ENCODE assay signal across 15 mouse cellular contexts in the genomic region with DNA sequence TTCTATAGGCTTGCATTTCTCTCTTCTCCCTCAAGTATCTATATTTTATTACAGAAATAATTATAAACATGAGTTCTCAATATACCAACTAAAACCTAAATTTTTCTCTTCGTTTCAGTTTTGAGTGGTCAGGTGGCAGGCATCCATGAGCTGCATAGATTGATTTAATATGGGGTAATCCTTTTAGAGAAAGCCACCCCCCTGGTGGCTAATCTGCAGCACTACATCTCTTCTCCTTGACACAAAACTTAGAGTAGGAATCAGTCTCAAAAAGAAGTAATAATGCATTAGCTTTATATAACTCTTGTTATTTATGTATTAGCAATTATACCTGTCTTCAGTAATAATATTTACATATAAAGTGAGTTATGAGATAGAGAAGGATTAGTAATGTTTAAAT. TPM values are rescaled to one million over a fixed set of nuclear protein-coding genes. Genes with fewer than 3 reads are reported as not detected.
A peak's percentile ranks its signal among the peaks of the same experiment; 100 is the strongest.
DNase-seq lines count a peak whose midpoint lies in the region; ATAC-seq and TF ChIP-seq lines count a peak whose summit lies in the region.
"Had no signal": no experiment of that assay in that cellular context is flagged by ENCODE, and none has a peak within 500 bp of the region (broad histone marks: within the 10 kb centered on the region; RNA-seq: fewer than 3 reads in every experiment).

No protein-coding gene starts in this region.

- no peak for TF ChIP-seq POLR2A in heart, adult 2 months (IDR thresholded peaks at IDR 0.05; ENCODE audit: insufficient read depth, low read depth, low read length)
- TF ChIP-seq POLR2A in CH12.LX (IDR thresholded peaks at IDR 0.05; ENCODE audit: low read depth, low read length): no peak

- no peaks in the 10 kb centered on the region for H3K36me3 ChIP-seq in heart, adult 2 months (ENCODE audit: control insufficient read depth, insufficient read depth, low read length)
- no peaks in the 10 kb centered on the region for H3K36me3 ChIP-seq in lung, embryonic 14.5 days (ENCODE audit: insufficient read depth)
- H3K36me3 ChIP-seq in CH12.LX (replicated peaks in 1 of 2; ENCODE audit: control insufficient read depth in 1 of 2, insufficient read depth in 1 of 2, low read length in 1 of 2): no peaks in the 10 kb centered on the region
- H3K36me3 ChIP-seq: embryonic facial prominence, embryonic 12.5 days; heart, embryonic 13.5 days; midbrain, embryonic 13.5 days had no signal

- no peaks in the 10 kb centered on the region for H3K9me3 ChIP-seq in lung, embryonic 14.5 days (ENCODE audit: low read depth, low read length)
- no peaks in the 10 kb centered on the region for H3K9me3 ChIP-seq in CH12.LX (replicated peaks; ENCODE audit: low read length)
- H3K9me3 ChIP-seq: embryonic facial prominence, embryonic 12.5 days; heart, embryonic 13.5 days; midbrain, embryonic 13.5 days had no signal

- DNase-seq in heart, adult 2 months: no peak
- DNase-seq in heart, postnatal 4 days: no peak
- peak; percentile 40 for DNase-seq in lung, embryonic 14.5 days
- DNase-seq in lung, adult 18-20 months: no peak
- DNase-seq in CH12.LX (ENCODE audit: extremely low read depth): peak; percentile 23
- no peak for DNase-seq in urinary bladder, postnatal 36 days (ENCODE audit: low spot score in 2 of 2)
- no peak for DNase-seq in layer of hippocampus, postnatal 14 days (ENCODE audit: low spot score in 2 of 2)
- DNase-seq: gastrocnemius, postnatal 14 days; kidney, adult 18-20 months; lung, postnatal 10 days; thymus, adult 2 months had no signal

- H3K27me3 ChIP-seq in heart, adult 2 months (ENCODE audit: control insufficient read depth, insufficient read depth, low read length): no peaks in the 10 kb centered on the region
- no peaks in the 10 kb centered on the region for H3K27me3 ChIP-seq in lung, embryonic 14.5 days (ENCODE audit: insufficient read depth, low read length)
- no peaks in the 10 kb centered on the region for H3K27me3 ChIP-seq in CH12.LX (replicated peaks)
- H3K27me3 ChIP-seq: embryonic facial prominence, embryonic 12.5 days; heart, embryonic 13.5 days; midbrain, embryonic 13.5 days had no signal

- no peaks in the 10 kb centered on the region for H3K4me1 ChIP-seq in heart, adult 2 months (ENCODE audit: control insufficient read depth, insufficient read depth, low read length)
- no peaks in the 10 kb centered on the region for H3K4me1 ChIP-seq in lung, embryonic 14.5 days (ENCODE audit: insufficient read depth)
- no peaks in the 10 kb centered on the region for H3K4me1 ChIP-seq in CH12.LX (ENCODE audit: control insufficient read depth in 1 of 2, insufficient read depth in 2 of 2)

- H3K4me3 ChIP-seq in heart, adult 2 months: no peak overlapping the region
- no peak overlapping the region for H3K4me3 ChIP-seq in lung, embryonic 14.5 days (ENCODE audit: low read depth, low read length)
- H3K4me3 ChIP-seq in CH12.LX (replicated peaks in 1 of 3; ENCODE audit: low read depth in 2 of 3, low read length in 2 of 3, poor library complexity in 1 of 3): no peak overlapping the region
- H3K4me3 ChIP-seq: embryonic facial prominence, embryonic 12.5 days; heart, embryonic 13.5 days; midbrain, embryonic 13.5 days had no signal

- no peak overlapping the region for H3K27ac ChIP-seq in heart, adult 2 months
- no peak overlapping the region for H3K27ac ChIP-seq in lung, embryonic 14.5 days (ENCODE audit: low read depth)
- H3K27ac ChIP-seq in CH12.LX (ENCODE audit: insufficient read depth, low read depth): no peak overlapping the region
- H3K27ac ChIP-seq: embryonic facial prominence, embryonic 12.5 days; heart, embryonic 13.5 days; midbrain, embryonic 13.5 days had no signal

- peak; percentile 32 for TF ChIP-seq RAD21 in CH12.LX (IDR thresholded peaks at IDR 0.05; ENCODE audit: low read depth, low read length)

- no peak for ATAC-seq in lung, embryonic 14.5 days (ENCODE audit: insufficient read depth)
- peak; percentile 65; the same call in 1 of the 2 replicates for ATAC-seq in granulocyte monocyte progenitor cell, adult 5-6 weeks (replicated peaks; ENCODE audit: poor library complexity, severe bottlenecking)
- ATAC-seq: midbrain, embryonic 13.5 days had no signal

- dilution Hi-C loops in CH12.LX (cut with MboI; ENCODE audit: extremely low pct_ligation_motif_present, extremely low pct_unique_long_range_greater_than_20kb, low sequenced_read_pairs): no loop called here

- TF ChIP-seq EP300 in heart, adult 2 months (IDR thresholded peaks at IDR 0.05; ENCODE audit: insufficient read depth, low read depth, low read length): no peak
- TF ChIP-seq EP300 in CH12.LX (IDR thresholded peaks at IDR 0.05; ENCODE audit: low read length): no peak

- no peak overlapping the region for H3K9ac ChIP-seq in heart, adult 2 months (ENCODE audit: low read depth, low read length)
- no peak overlapping the region for H3K9ac ChIP-seq in lung, embryonic 14.5 days
- H3K9ac ChIP-seq in CH12.LX (ENCODE audit: insufficient read depth, low read depth): no peak overlapping the region
- H3K9ac ChIP-seq: embryonic facial prominence, embryonic 12.5 days; heart, embryonic 13.5 days; midbrain, embryonic 13.5 days had no signal

- H3K4me2 ChIP-seq in lung, embryonic 14.5 days: no peak overlapping the region
- no peak overlapping the region for H3K4me2 ChIP-seq in CH12.LX (ENCODE audit: insufficient read depth, low read depth, poor library complexity, severe bottlenecking)
- H3K4me2 ChIP-seq: embryonic facial prominence, embryonic 12.5 days; heart, embryonic 13.5 days; midbrain, embryonic 13.5 days had no signal

- in situ Hi-C loops in CH12.LX (cut with MboI; ENCODE audit: low pct_ligation_motif_present, low pct_unique_long_range_greater_than_20kb, low sequenced_read_pairs): no loop called here

- peak; percentile 66 for TF ChIP-seq CTCF in heart, adult 2 months (IDR thresholded peaks at IDR 0.05)
- TF ChIP-seq CTCF in lung, embryonic 14.5 days (IDR thresholded peaks at IDR 0.05; ENCODE audit: low read depth): peak; percentile 42; the same call in 1 of the 2 replicates
- peak; percentile 30 to 57; a peak in 2 of 4 replicates for TF ChIP-seq CTCF in CH12.LX (conservative IDR thresholded peaks at IDR 0.05 in 1 of 2, IDR thresholded peaks at IDR 0.05 in 1 of 2; ENCODE audit: low read depth in 2 of 2, low read length in 2 of 2)

- H3K79me2 ChIP-seq in heart, adult 2 months (replicated peaks; ENCODE audit: control insufficient read depth, insufficient read depth, low read length): no peaks in the 10 kb centered on the region
- no peaks in the 10 kb centered on the region for H3K79me2 ChIP-seq in CH12.LX (replicated peaks; ENCODE audit: control insufficient read depth, extremely low read depth, insufficient read depth, poor library complexity, severe bottlenecking)

- WGBS in heart, adult 2 months: 28% methylated on average over 1 of the region's 1 CpGs
- WGBS in lung, embryonic 14.5 days: 47% methylated on average over 1 of the region's 1 CpGs

- intact Hi-C loops in heart, adult 2 months (cut with DNase I): no loop called here

TF ChIP-seq in CH12.LX, 34 proteins besides CTCF, POLR2A, EP300 and RAD21:
- TF ChIP-seq SMC3 (IDR thresholded peaks at IDR 0.05; ENCODE audit: low read depth, low read length): peak; percentile 45; the same call in 1 of the 2 replicates
- no peak for TF ChIP-seq KAT2A (IDR thresholded peaks at IDR 0.05; ENCODE audit: insufficient replicate concordance, low read length)

RNA-seq across cellular contexts. Expression of a gene that starts 16.2 kb away (rescaled TPM):
- total RNA-seq in heart, adult 2 months (2021): 1 to 10 TPM; 2.8 to 3.0 TPM
- 1.5 and 1.8 TPM in 2 replicates for polyA plus RNA-seq in heart, adult 2 months (2012; rRNA removed)
- total RNA-seq in heart, postnatal 4 days (2021): 1 to 10 TPM; 3.9 to 4.5 TPM
- 18.7 and 18.8 TPM in 2 replicates for polyA plus RNA-seq in lung, embryonic 14.5 days (2014; fragmentation: Nextera tagmentation; extraction: Ambion mirVana)
- total RNA-seq in CH12.LX (2012; rRNA removed): 0.17 TPM in 1 of 2 replicates, not detected in the other
- 0.09 TPM in 1 of 2 replicates, not detected in the other for total RNA-seq in CH12.LX (2014; rRNA removed)
- 0.18 and 0.20 TPM in 2 replicates for polyA plus RNA-seq in CH12.LX (2012; ENCODE audit: insufficient read length, low read depth)
- not detected in 2 replicates for total RNA-seq in granulocyte monocyte progenitor cell, adult 5-6 weeks (2014; fragmentation: Nextera tagmentation)
- not detected in 2 replicates for total RNA-seq in granulocyte monocyte progenitor cell, adult 5-6 weeks (2017)
- 1 to 10 TPM; 6.0 to 6.6 TPM for total RNA-seq in layer of hippocampus, postnatal 14 days (2021)

Comparison
In these comparisons a context has a peak if more than half of its experiments do, and no peak if none do; other contexts are left out.
1. DNase-seq: peak in lung, embryonic 14.5 days (single experiment) and CH12.LX (single experiment); none in heart, adult 2 months (0 of 2), heart, postnatal 4 days (single experiment), lung, adult 18-20 months (0 of 2), urinary bladder, postnatal 36 days (0 of 2) and layer of hippocampus, postnatal 14 days (0 of 2).
2. Peak in every context shown above with its lines, with median percentiles within 50 percentile points of each other: CTCF ChIP-seq.